ENCODE assay signal across 8 mouse cellular contexts in the genomic region with DNA sequence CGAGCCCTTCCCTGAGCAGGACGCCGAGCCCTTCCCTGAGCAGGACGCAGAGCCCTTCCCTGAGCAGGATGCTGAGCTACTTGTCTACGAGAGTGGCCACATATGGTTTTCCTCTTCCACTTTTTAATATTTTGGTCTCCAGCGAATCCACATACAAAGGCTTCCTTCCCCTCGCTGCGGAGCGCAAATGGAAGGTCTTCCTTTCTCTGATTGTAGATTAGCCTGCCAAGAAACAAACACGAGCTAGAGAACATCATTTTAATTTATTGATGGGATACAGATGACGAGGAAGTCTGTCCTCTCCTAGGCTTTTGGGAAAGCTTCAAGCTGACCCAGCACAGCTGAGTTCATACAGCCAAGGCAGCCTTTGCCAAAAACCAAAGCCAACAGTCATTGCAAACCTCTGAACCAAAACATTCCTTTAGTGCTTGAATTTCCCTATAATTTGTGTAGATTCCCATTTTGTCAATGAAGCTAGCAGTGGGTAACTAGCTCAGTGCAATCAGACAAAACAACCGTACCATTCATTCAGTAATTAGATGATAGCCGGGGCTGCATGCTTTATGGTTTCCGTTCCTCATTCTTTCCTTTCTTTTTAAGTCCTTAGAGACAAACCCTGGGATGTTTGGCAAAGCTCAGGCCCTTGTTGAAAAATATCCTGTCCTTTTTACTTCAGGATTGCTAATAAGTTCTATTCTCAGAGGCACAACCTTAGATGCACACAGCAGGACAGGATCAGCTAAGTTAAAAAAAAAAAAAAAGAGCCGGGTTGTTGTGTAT.
A peak's percentile ranks its signal among the peaks of the same experiment; 100 is the strongest.
DNase-seq lines count a peak whose midpoint lies in the region; ATAC-seq and TF ChIP-seq lines count a peak whose summit lies in the region.
"Had no signal": no experiment of that assay in that cellular context is flagged by ENCODE, and none has a peak within 500 bp of the region (broad histone marks: within the 10 kb centered on the region; RNA-seq: fewer than 3 reads in every experiment).

No protein-coding gene starts in this region.

- no peaks in the 10 kb centered on the region for H3K27me3 ChIP-seq in limb, embryonic 10.5 days (ENCODE audit: low read depth, poor library complexity, severe bottlenecking)
- H3K27me3 ChIP-seq in stomach, postnatal 0 days (ENCODE audit: control insufficient read depth, insufficient read depth, low read length): no peaks in the 10 kb centered on the region

- H3K36me3 ChIP-seq in limb, embryonic 10.5 days: no peaks in the 10 kb centered on the region
- no peaks in the 10 kb centered on the region for H3K36me3 ChIP-seq in stomach, postnatal 0 days (ENCODE audit: control insufficient read depth, insufficient read depth, low read length)

- no peak overlapping the region; the same call in 1 of the 2 replicates for H3K4me2 ChIP-seq in stomach, postnatal 0 days (replicated peaks; ENCODE audit: low read depth)

- peak; percentile 79; the same call in 1 of the 2 replicates for ATAC-seq in stomach, postnatal 0 days (ENCODE audit: low FRiP score, low TSS enrichment)

- no peak for TF ChIP-seq EP300 in stomach, postnatal 0 days (optimal IDR thresholded peaks at IDR 0.05)

- H3K4me1 ChIP-seq in limb, embryonic 10.5 days: 0 out of 2 replicates have a peak, but pooled peaks cover 4% of the 10 kb centered on the region
- no peaks in the 10 kb centered on the region for H3K4me1 ChIP-seq in stomach, postnatal 0 days (replicated peaks; ENCODE audit: control insufficient read depth, insufficient read depth)

- H3K27ac ChIP-seq in limb, embryonic 10.5 days: peak overlapping the region; percentile 30; the same call in 1 of the 2 replicates
- peak overlapping the region; percentile 65 for H3K27ac ChIP-seq in stomach, postnatal 0 days (replicated peaks)
- H3K27ac ChIP-seq: macrophage had no signal

- H3K9ac ChIP-seq in stomach, postnatal 0 days (ENCODE audit: low read length): no peak overlapping the region

- peak; percentile 77 for DNase-seq in NIH3T3 (ENCODE audit: low read depth)
- peak; percentile 25 for DNase-seq in embryo, embryonic 11 days
- DNase-seq in heart, adult 9 months (ENCODE audit: low spot score in 2 of 2): peak; percentile 70 to 72
- no peak for DNase-seq in limb, embryonic 10.5 days (ENCODE audit: low spot score)
- no peak for DNase-seq in stomach, postnatal 0 days (ENCODE audit: low spot score)
- no peak for DNase-seq in right cerebral cortex, postnatal 10 days (ENCODE audit: low spot score in 2 of 2)
- no peak for DNase-seq in cerebellum, postnatal 36 days

- H3K9me3 ChIP-seq in limb, embryonic 10.5 days (replicated peaks): no peaks in the 10 kb centered on the region
- no peaks in the 10 kb centered on the region for H3K9me3 ChIP-seq in stomach, postnatal 0 days (ENCODE audit: control insufficient read depth, low read length)

- no peak overlapping the region for H3K4me3 ChIP-seq in limb, embryonic 10.5 days
- H3K4me3 ChIP-seq in stomach, postnatal 0 days (ENCODE audit: low read depth, low read length): no peak overlapping the region

- no peak for TF ChIP-seq CTCF in stomach, postnatal 0 days (IDR thresholded peaks at IDR 0.05; ENCODE audit: low read depth)

- 73% methylated on average over 15 of the region's 15 CpGs for WGBS in limb, embryonic 10.5 days
- 38% methylated on average over 15 of the region's 15 CpGs for WGBS in stomach, postnatal 0 days

Comparison
In these comparisons a context has a peak if more than half of its experiments do, and no peak if none do; other contexts are left out.
1. DNase-seq: peak in NIH3T3 (single experiment), embryo, embryonic 11 days (single experiment) and heart, adult 9 months (2 of 2); none in limb, embryonic 10.5 days (single experiment), stomach, postnatal 0 days (single experiment), right cerebral cortex, postnatal 10 days (0 of 2) and cerebellum, postnatal 36 days (0 of 2).